Mouse (Mus musculus) retina, postnatal 7 days (tissue): ENCODE measurements around the gene Sema5a.

ENCODE experiments used
- DNase-seq: peaks from one replicate; pipeline ENCODE4 v3.0.0-alpha.2; 2012; ENCODE audit warnings: low read depth, low spot score

The Sema5a gene

DNA sequence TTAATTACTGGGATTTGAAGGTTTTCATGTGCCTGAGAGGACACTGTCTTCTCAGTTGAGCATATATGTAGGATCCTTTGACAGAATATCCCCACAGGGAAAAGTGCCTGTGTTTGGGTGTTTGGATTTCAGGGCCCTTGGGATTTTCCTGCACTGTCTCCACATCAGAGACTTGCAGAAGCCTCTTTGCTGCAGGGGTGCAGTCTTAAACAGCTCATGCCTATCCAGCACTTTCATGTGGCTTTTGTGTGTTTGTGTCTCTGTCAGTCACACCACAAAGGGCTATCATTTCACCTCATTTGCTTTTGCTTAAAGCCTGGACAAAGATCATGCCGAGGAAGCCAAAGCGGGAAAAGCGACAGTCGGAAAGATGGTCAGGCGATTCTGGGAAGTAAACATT lies 108.9 kb downstream of the Sema5a start:
- DNase-seq, result no peak

DNA sequence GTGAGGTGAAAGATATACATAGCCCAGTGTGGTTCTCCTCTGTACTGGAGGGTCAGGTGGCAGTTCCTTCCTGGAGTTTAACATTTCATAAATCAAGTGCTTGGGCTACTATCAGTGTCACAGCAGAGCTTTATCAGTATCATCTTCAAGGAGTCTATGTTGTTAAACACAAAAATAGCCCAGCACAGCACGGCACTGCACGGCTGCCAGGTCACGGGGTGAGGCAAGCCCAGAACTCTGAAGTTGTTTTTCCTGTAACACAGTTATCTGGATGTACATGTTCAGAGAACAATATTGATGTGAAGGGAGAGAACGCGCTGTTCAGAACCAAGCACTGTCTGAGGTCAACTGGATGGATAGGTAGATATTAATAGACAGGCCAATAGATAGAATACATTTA lies 112.2 kb downstream of the Sema5a start:
- DNase-seq, result no peak

DNA sequence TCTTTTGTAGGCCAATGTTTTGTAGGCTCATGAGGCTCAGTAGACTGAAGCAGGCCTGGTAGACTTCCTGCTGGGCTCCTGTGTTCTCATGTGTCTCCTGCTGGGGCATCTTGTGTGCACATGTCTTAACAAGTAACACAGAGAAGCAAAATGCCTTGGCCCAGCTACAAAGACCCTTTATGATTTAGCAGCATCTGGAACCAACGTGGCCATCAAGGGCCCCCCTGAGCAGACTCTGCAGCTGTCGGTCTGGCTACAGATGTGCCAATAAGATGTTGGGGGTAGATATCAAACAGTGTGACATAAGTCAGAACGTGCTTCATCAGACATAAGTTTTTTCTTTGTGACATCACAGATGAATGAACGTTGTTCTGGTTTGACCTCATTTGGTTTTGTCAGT lies 123.2 kb downstream of the Sema5a start:
- no peak for DNase-seq

DNA sequence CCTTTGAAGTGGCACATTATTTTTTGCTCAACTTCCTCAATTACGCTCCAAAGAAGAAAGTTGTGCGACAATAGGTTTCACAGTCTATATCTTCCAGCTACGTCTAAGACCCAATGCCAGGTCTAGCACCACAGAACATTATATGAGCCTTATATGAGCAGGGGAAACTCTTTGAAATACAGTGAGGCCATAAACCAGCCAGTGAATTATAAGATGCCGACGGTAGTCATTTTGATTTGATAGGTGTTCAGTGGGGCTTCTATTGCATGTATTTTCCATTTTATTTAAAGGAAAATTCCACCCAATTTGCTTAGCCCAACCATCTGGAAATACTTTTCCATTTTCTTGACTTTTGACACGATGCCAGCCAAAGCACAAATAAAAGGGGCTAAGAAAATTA lies 126.3 kb downstream of the Sema5a start:
- DNase-seq, result no peak

DNA sequence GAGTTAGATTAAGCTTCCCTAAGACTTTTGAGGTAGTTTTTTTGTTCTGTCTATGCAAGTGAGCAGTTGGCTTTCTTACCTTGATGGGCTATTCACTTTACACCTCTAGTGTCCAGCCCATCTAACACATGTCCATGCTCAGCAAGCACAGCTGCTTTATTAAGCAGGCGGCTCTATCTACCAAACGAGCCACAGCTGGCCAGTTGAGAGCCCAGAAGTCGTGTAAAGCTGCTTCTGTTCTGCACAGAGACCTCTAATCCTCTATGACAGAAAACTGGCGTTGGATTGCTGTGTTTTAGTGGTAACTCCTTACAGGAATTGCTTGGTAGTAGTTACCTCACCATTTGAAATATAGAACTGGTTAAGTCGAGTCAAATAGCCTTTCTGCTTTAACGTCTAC lies 126.8 kb downstream of the Sema5a start:
- no peak for DNase-seq

DNA sequence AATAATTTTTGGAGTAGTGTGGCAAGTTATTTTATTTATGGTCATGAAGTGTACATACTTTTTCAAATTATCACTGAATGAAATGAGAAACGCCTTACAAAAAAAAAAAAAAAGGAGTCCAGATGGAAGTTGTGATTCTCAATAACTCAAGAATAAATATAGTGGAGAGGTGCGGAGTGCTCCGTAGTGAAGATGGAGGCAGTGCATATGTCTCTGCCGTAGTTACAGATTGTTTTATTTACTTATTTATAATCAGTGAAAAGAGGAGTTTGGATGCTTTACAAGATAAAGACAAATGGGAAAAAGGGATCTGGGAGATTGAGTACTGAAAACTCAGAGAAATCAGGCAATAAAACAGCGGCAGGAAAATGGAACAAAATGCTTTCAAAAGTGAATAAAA lies 131.7 kb downstream of the Sema5a start:
- DNase-seq, result no peak

DNA sequence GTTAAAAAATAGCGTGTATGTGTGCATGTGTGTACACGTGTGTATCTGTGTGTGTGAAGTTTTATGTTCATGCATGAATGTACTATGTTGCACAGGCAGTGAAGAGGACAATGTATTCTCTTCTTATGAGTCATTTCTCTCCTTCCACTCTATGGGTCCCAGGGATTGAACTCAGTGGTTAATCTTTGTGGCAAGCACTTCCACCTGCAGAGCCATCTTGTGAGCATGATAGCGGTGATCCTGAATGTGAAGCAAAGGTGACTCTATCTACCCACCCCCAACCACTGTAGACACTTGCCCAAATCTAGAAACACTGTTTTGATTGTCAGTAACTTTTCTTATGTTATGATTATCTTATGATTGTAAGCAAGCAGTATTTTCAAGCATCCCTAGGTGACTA lies 133.2 kb downstream of the Sema5a start:
- DNase-seq, result no peak

DNA sequence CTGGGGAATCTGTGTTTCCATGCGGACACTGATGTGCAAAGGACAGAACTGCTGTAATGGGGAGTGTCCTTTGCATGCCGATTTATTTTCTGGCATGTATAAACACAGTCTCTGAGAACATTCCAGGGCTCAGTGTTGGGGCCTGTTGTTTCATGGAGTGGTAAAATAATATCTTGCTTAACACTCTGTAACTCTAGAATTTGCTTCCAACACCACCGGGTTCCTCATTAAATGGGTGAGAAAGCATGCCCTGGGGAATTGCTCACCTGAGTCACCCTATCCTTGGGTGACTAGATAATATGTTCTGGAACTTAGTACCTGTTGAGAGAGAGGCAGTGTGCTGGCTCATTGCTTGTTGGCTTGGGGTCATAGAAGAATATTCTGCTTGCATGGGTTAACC lies 135.7 kb downstream of the Sema5a start:
- no peak for DNase-seq

DNA sequence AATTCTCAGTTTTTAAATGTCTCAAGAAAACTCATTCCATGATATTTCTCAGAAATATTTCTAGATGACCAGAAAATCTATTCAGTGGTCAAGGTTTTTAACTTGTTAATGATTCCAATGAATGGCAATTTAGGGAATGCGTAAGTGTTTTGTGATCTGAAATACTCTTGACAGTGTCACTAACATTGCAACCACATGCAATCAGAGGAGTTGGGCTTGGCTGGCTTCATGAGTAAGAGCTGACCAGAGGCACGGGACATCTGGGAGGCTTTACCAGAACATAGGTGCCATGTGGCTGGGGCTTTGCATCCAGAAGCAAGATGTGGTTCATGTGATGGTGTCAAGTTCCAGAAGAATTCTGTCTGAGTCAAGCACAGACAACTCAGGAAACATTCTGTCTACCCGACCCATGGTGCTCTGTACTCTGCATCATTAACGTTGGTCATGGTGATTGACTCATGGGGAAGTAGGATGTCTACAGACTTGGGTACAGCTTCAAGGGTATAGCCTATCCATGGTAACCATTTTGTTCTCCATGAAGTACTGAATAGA lies 138.4 kb downstream of the Sema5a start:
- DNase-seq, result no peak

DNA sequence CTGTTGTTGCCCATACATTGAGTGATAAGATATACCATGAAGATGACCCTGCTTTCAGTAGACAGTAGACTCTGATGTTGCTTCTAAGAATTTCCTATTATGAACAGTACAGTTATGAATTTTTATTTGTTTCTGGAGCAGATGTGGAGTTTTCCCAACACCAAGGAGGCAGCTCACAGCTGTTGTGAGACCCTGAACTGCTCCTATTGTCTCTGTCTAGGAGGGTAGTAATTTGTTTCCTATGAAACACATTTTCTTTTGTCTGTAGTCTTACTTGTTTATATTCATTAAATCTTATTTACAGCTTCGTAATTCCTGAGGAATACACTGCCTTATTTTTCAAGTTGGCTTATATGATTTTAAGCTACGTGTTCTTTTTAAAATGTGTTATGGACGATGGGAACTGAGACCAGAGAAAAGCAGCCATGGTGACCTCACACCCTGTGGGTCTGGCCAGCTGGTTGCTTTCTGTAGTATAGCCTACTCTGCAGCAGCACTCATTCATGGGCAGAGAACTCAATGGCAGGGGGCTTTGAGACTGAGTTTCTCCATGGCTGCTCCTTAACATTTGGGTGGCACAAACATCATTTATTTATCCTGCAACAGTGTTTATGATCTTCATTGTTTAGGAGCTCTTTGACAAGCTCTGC lies 151.8 kb downstream of the Sema5a start:
- no peak for DNase-seq

DNA sequence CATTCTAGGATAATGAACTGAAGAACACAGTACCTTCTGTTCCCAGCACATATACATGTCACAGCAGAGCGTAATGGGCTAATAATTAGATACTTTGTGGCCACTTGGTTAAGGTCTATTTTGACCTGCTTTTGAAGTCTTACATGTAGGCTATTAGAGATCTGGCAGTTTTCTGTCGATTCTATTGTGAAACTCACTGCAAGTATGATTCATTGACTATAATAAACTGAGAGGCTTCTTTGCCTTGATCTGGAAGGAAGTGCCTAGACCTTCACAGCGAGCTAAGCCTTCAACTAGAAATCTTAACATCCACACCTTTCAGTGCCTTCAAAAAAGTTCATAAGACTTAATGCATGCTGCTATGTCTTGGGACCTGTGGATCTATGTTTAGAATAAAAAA lies 152.5 kb downstream of the Sema5a start:
- DNase-seq, result no peak

DNA sequence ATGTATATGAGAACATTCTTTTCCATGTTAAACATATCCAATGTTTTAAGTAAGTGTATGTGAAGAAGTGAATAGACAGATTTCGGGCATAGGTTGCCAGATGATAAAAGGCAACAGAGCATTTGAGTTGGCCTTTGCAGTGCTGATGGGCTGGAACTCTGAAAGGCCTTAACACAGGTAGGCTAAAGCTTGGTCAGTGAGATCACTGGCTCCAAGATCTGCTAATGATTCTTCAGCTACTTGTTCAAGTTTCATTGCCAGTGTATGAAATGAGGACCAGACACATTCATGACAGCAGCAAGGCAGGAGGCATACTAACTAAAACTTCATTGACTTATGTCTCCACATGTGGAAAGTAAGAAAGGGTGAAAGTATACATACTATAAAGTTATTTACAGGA lies 154.1 kb downstream of the Sema5a start:
- no peak for DNase-seq

DNA sequence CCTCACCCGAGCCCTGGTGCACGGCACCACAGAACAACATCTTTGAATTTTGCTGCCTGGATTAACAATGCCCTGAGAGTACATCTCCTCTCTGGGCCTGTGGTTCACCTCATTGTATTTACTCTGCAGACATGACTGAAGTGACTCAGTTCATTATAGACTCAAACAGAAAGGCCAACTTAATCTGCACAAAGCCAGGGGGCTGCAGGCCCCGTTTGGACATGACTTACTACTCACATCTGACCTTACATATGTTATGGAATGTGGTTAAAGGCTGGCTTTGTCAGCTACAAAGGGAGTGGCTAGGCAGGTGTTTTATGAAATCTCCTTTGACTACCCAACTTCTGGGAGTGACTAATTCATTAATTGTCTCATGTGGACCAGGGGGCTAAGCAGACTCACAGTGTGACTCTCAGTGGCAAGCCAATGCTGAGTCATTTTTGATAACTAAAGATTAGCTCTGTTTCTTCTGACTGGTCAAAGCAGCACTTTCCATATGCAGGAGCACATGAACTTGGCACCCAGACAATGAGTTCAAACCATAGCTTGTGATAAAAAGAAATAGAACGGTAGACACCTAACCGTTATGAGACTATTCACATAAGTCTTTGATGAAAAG lies 157.4 kb downstream of the Sema5a start:
- DNase-seq, result no peak

DNA sequence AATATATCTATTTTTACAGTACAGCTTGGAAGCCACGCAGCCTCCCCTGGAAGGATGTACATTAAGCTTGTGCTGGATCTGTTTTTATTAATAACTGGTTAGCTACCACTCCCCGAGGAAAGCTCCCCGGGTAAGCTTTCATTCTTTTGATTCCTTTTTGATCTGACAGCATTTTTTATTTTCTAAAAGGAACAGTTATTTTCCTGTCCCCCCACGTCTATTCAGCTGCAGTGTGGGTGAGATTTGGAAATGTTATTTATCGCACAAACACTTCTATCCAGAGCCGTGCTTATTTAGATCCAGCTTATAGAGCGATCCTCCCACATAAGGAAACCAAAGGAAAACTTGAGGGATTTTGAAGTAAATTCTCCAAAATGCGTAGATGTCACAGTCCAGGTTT lies 158.7 kb downstream of the Sema5a start:
- no peak for DNase-seq

DNA sequence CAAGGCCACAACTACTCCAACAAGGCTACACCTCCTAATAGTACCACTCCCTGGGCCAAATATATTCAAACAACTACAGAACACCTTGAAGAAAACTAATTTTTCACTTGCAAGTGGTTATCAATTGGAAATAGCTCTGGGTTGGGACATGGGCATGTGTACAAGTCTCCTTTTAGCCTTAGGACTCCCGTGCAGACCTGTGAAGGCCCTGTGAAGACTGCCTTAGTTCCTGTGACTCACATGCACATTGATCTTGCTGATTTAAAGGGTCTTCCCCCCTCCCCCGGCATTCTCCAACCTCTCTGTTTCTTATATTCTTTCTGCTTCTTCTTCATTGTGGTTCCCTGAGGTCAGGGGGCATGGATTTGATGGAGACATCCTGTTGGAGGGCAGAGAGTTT lies 161.8 kb downstream of the Sema5a start:
- DNase-seq, result no peak

DNA sequence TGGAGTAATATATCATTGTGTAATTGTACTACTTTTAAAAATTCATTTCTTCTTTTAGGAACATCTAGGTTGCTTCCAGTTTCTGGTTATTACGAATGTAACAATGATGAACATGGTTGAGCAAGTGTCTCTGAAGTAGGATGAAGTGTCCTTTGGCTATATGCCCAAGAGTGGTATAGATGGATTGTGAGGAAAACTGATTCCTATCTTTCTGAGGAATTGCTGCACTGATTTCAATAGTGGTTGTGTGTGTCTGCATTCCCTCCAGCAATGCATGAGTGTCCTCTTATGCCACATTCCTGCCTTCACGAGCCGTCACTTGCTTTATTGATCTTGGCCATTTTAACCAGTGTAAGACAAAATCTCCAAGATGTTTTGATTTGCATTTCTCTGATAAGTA lies 163.2 kb downstream of the Sema5a start:
- DNase-seq, result no peak

DNA sequence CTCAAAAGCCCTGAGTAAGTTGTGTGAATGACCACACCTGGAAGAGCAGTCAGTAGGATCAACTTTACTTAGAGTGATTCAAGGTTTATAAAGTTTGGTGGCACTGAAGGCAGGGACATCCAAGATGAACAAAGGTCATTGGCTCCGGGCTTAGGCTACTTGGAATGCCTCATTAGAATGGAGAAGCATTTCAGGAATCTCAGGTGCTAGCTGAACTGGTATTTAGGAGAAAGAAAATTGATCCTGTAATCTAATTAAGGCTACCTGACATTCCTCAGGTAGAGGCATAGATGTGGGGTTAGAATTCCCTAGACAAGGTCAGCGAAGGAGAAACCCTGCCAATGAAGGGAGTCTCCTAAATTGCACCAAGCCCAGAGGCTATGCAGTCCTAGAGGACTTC lies 171.7 kb downstream of the Sema5a start:
- DNase-seq, result no peak

DNA sequence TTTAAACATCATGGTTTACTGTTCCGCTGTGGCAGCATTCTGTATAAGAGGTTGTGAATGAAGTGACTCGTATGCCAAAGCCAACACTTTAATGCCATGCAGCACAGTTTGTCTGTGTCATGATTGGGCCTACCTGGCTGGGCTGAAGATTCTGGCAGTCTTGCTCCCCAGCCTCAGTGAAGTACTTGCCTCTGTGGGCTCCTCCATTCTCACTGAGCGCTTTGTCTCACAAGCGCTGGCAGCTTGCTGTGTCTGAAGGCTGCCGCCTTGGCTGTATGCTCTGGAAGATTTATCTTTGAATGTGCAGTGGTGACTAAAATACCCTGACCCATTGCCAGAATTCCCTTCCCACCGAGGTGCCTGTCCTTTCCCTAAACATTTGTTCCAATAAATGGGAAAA lies 178.0 kb downstream of the Sema5a start:
- no peak for DNase-seq

DNA sequence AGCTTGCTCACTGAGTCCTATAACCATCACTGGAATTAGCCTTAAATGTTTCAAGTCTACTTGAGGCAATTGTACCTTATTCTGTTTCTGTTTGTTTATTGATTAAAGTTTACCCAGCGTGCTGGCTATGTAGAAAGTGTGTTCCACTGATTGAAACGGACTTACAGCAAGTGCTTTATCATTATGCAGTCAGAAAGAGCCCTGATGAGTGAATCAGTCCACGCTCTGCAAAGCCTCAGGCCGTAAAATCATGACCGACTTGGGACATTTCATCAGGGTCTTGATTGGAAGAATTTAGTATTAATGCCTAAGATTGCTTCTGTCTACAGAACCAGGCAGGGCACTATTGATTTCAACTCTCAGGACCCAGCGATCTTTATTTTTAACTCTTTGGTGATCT lies 178.5 kb downstream of the Sema5a start:
- no peak for DNase-seq

DNA sequence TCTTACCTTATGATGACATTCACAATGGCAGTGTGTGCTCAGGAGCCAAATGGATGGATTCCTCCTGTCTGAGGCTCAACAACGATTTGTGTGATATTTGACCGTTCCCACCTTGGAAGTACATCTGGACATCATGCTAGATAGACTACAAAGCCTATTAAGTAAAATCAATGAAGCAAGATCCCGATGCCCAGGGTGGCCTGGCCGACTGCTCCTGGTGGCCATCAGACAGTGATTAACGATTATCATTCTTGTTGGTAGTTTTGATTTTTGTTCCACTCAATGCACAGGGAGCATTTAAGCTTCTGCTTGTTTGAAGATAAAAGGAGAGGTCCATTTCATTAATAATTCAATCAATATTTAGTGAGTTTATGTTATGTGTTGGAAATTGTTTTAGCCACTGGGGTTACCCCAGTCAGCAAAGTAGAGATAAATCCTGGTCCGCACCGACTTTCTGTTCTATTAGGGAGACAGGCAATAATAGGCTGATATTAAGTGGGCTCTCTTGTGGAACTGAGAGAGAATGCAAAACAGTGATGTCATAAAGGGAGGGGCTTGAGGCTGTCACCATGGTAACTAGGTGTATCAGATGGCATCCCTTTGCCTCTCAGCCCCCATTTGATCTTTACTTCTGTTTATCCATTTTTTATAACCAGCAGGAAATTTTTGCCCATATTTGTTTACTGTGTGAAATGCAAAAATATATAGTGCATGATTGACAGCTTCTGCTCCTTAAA lies 182.7 kb downstream of the Sema5a start:
- DNase-seq, result no peak

DNA sequence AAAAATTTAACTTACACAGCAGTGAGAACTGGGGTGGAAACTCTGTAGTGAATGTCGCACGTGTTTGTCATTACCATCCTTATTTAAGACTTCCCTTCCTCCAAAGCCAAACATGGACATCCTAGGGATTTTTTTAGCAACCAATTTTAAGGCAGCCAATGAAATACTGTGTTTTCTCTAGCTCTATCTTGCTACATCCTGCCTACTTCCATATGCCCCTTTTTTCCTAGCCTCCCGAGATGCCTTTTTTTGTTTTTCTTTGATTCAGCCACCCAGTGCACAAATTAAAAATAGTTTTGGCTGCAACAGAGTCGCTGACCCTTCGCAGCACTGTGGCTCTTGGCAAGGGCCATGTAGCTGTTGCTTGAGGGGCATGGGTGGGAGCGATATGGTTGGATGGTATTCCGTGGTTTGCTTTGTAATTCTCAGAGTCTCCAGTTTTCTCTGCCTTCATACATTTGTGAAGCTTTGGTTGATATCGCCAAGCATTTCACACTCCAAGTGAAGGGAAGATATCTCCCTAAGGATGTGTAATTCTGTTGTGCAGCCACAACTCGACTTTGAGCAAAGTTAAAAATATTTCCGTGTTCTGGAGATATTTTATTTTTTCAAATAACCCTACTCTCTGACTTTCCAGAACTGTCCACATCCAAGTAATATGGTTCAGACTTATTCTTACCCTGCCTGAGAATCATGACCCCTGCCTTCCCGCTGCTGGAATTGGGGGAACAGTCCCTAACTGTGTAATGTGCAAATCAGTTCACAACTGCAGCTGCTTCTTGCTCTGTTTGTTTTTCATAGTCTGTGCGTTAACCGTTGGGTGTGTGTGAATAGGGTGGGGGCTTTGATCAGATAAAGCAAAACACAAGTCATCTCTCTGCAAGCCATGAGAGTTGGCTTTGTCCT lies 188.6 kb downstream of the Sema5a start:
- no peak for DNase-seq

DNA sequence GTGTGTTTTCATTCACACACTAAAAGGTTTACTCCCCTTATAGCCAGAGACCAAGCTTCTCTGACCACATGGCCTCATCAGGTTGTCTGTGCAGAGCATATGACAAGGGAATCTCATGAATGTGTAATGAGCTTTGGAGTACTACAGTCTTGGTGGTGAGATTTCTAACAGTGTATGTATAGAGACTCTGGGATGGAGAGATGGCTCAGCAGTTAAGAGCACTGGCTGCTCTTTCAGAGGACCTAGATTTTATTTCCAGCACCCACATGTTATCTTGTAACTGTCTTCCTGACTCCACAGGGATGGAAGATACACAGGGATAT lies 189.2 kb downstream of the Sema5a start:
- no peak for DNase-seq
